Mouse (Mus musculus) hindbrain, embryonic 12.5 days (tissue): ENCODE measurements at regions not wholly inside any gene's neighbourhood (a gene's known extent, or its start where the extent isn't known, plus 50 kb on each side); places are given as distances from the start of the nearest gene placed in this dataset.

Experiments
- ATAC-seq: fragments of 200-750 bp; cut with Nextera tagmentation; 2 replicates; pipeline ENCODE4 v1.8.0; 2017; ENCODE audit warnings: moderate TSS enrichment; ENCODE audit not compliant: low FRiP score
- H3K27ac ChIP-seq: fragments of 300-500 bp; sonication (generic); 2 replicates; pipeline ENCODE4 v1.5.1; 2016; ENCODE audit warnings: mild to moderate bottlenecking
- H3K27me3 ChIP-seq: fragments of 300-500 bp; sonication (generic); 2 replicates; pipeline ENCODE4 v1.6.1; 2016; ENCODE audit warnings: mild to moderate bottlenecking
- H3K36me3 ChIP-seq: fragments of 300-500 bp; sonication (generic); 2 replicates; pipeline ENCODE4 v1.6.1; 2016; ENCODE audit warnings: mild to moderate bottlenecking
- H3K4me1 ChIP-seq: fragments of 300-500 bp; sonication (generic); 2 replicates; pipeline ENCODE4 v1.6.1; 2016
- H3K4me2 ChIP-seq: fragments of 300-500 bp; sonication (generic); replicated peaks from 2 replicates; pipeline ENCODE4 v1.6.1; 2016; ENCODE audit warnings: mild to moderate bottlenecking
- H3K4me3 ChIP-seq: fragments of 300-500 bp; sonication (generic); 2 replicates; pipeline ENCODE4 v1.5.1; 2016; ENCODE audit warnings: mild to moderate bottlenecking
- H3K9ac ChIP-seq: fragments of 300-500 bp; sonication (generic); 2 replicates; pipeline ENCODE4 v1.6.1; 2016; ENCODE audit warnings: mild to moderate bottlenecking, moderate library complexity
- H3K9me3 ChIP-seq: fragments of 300-500 bp; sonication (generic); replicated peaks from 2 replicates; pipeline ENCODE4 v1.6.1; 2016; ENCODE audit warnings: mild to moderate bottlenecking
- WGBS: fragments of 180-500 bp; shearing (Covaris S2); methylation state at CpG from one replicate; pipeline ENCODE4 v1.1.7; 2016; 5-methylcytosine and 5-hydroxymethylcytosine counted together

DNA sequence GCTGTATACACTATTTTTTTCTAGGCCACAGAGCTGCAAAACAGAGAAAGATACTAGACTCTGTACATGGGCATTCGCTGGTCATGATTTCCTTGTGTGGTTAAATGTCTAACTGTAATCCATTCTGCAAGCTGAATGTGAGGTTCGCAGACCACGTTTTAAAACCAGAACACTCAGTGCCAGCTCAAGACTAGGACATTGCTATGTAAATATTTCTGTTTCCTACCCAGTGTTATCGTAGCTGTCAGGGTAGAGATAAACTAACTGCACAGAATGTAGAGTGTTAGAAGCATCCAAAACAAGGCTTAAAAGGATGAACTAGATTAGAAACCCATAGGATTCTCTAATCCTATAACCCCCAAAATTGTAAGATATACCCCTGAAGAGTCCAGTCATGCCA, 494.1 kb upstream of the Map3k7 start:
- Histone ChIP-seq H3K4me2 (no peak overlapping the region), H3K9ac (no peak overlapping the region), H3K36me3 (no peaks in the 10 kb centered on the region), H3K4me1 (no peaks in the 10 kb centered on the region), H3K9me3 (no peaks in the 10 kb centered on the region), H3K4me3 (no peak overlapping the region), H3K27ac (no peak overlapping the region), H3K27me3 (no peaks in the 10 kb centered on the region)
- no peak for ATAC-seq
- WGBS = 72% methylated on average over 4 of the region's 4 CpGs

DNA sequence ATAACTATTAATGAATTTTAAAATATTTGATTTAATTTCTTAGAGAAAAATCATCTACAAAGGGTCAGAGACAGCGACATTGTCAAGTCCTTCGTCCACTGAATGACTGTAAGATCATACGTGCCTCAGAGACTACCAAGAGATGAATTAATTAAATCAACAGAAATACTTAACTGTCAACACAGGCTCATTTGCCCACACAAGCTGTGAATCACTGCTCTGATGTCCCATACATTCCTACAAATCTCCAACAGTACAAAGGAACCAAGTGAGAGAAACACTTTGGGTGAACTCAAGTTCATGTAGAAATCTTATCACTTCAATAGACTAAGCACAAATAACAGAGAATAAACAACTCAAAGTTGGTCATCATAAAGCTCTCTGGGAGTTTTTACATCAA, 471.4 kb upstream of the Map3k7 start:
- no peak overlapping the region for H3K4me2 ChIP-seq
- H3K36me3 ChIP-seq = no peaks in the 10 kb centered on the region
- no peak for ATAC-seq
- no peaks in the 10 kb centered on the region for H3K9me3 ChIP-seq
- no peak overlapping the region for H3K9ac ChIP-seq
- H3K4me1 ChIP-seq = no peaks in the 10 kb centered on the region
- H3K27ac ChIP-seq = no peak overlapping the region
- H3K27me3 ChIP-seq = no peaks in the 10 kb centered on the region
- 68% methylated on average over 3 of the region's 3 CpGs for WGBS
- no peak overlapping the region for H3K4me3 ChIP-seq

DNA sequence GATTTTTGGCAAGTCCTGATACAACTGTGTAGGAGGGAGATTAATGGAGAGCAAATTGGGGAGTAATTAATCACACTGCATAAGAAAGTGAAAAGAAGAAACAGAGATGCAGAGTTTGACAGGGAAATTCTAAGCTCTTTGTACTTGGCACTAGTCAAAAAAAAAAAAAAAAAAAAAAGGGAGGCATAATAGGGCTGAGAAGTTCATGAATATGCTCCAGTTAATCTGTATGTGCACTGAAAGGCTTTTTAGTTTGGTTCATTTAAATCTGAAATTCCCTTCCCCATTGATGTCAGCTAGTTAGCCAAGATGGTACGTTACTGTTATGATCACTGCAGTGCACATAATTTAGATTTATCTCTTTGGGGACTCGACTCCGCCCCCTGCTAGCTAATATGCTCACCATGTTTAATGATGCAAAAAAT, 470.8 kb upstream of the Map3k7 start:
- H3K4me3 ChIP-seq = no peak overlapping the region
- H3K9ac ChIP-seq = no peak overlapping the region
- H3K27ac ChIP-seq = no peak overlapping the region
- no peaks in the 10 kb centered on the region for H3K27me3 ChIP-seq
- peak; percentile 73 for ATAC-seq
- no peaks in the 10 kb centered on the region for H3K4me1 ChIP-seq
- H3K9me3 ChIP-seq = no peaks in the 10 kb centered on the region
- no peaks in the 10 kb centered on the region for H3K36me3 ChIP-seq
- WGBS = 51% methylated on average over 3 of the region's 3 CpGs
- no peak overlapping the region for H3K4me2 ChIP-seq

DNA sequence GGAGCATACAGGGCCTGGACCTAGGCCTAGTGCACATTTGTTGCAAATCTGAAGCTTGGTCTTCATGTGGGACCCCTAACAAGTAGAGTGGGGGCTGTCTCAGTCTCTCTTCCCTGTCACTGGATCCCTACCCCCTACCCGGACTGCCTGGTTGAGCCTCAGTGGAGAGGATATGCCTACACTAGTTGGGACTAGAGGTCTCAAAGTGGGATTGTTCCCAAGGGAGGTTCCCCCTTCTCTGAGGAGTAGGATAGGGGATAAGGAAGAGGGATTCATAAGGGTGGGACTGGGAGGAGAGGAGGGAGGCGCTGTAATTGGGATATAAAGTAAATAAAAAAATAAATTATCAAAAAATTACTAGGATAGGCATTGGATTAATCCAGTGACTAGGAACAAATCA, 464.0 kb upstream of the Map3k7 start:
- ATAC-seq = 0 out of 2 replicates have a peak, but pooled peaks have one; percentile 58
- Histone ChIP-seq H3K36me3 (no peaks in the 10 kb centered on the region), H3K27me3 (no peaks in the 10 kb centered on the region), H3K4me3 (no peak overlapping the region), H3K4me1 (no peaks in the 10 kb centered on the region), H3K4me2 (no peak overlapping the region), H3K27ac (no peak overlapping the region), H3K9ac (no peak overlapping the region), H3K9me3 (no peaks in the 10 kb centered on the region)
- 90% methylated on average over 2 of the region's 2 CpGs for WGBS

DNA sequence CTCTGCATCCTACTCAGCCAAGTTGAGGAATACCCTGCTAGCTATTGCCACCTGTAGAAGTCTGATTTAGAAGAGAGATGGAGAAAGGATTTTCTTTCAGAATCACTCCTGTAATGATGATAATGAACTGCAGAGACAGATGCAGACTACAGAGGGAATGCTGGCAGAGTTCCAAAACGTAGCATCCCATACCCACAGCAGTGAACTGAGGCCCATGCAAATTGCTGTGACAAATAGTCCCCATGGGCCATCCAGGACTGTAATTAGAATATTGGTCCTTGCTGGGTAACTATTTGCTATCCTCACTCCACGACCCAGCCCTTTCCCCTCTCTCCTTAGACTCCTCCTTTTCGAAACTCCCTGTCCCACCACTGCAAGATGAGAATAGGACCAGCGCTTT, 463.5 kb upstream of the Map3k7 start:
- peak; percentile 83 for ATAC-seq
- Histone ChIP-seq H3K36me3 (no peaks in the 10 kb centered on the region), H3K4me3 (no peak overlapping the region), H3K27me3 (no peaks in the 10 kb centered on the region), H3K9me3 (no peaks in the 10 kb centered on the region), H3K9ac (no peak overlapping the region), H3K27ac (no peak overlapping the region), H3K4me1 (no peaks in the 10 kb centered on the region), H3K4me2 (no peak overlapping the region)
- 63% methylated on average over 4 of the region's 4 CpGs for WGBS

DNA sequence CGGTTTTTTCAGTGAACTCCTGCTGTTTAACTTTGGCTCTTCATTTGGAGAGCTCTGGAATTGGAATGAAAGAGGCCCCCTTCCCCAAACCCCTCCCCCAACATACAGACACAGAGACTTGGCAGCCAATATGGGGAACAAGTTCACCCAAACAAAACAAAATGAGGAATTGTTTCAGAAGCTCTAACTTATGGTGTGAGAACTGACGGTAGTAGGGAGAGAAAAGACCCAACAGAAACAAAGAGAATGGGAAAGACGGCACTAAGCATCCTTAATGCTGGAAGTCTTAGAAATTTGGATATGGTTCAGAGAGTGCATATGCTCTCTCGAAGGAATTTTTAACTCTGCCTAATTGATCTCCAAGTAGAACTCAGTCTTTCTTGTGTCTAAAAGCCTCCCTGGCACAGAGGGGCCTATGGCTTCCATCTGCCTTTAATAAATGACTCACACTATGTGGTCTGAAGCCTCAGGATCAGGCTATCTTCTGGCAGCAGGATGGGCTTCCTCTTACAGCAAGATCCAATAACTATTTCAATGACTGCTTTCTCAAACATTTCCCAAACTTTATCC, 438.2 kb upstream of the Map3k7 start:
- ATAC-seq = no peak

DNA sequence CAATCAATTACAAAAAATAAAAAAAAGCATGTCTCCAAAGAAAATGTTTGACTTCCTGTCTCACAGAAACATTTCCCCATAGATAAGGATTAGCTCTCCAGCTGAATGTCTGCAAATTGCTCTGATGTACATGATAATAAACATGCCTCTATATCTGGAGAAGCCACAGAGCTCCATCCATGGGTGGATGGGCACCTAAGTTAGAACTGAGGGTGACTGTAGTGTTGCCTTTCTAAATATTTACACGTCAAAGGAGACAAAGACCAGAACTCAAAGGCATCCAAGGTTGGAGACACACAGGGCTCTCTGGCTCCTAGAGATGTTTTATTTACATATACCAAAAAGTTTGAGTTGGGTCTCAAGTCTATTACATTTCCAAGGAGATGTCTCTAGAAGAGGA, 427.1 kb upstream of the Map3k7 start:
- no peak for ATAC-seq
- no peaks in the 10 kb centered on the region for H3K27me3 ChIP-seq
- H3K36me3 ChIP-seq = no peaks in the 10 kb centered on the region
- H3K9me3 ChIP-seq = no peaks in the 10 kb centered on the region
- H3K4me3 ChIP-seq = no peak overlapping the region
- 75% methylated on average over 1 of the region's 1 CpGs for WGBS
- no peak overlapping the region for H3K4me2 ChIP-seq
- no peak overlapping the region for H3K9ac ChIP-seq
- H3K27ac ChIP-seq = no peak overlapping the region
- no peaks in the 10 kb centered on the region for H3K4me1 ChIP-seq

More for the DNA sequence above, 438.2 kb upstream of the Map3k7 start:
- 58% methylated on average over 4 of the region's 4 CpGs for WGBS
- no peak overlapping the region for H3K4me3 ChIP-seq
- H3K4me2 ChIP-seq = no peak overlapping the region
- H3K27ac ChIP-seq = no peak overlapping the region
- H3K9me3 ChIP-seq = no peaks in the 10 kb centered on the region
- no peaks in the 10 kb centered on the region for H3K36me3 ChIP-seq
- H3K9ac ChIP-seq = no peak overlapping the region
- no peaks in the 10 kb centered on the region for H3K27me3 ChIP-seq
- no peaks in the 10 kb centered on the region for H3K4me1 ChIP-seq

DNA sequence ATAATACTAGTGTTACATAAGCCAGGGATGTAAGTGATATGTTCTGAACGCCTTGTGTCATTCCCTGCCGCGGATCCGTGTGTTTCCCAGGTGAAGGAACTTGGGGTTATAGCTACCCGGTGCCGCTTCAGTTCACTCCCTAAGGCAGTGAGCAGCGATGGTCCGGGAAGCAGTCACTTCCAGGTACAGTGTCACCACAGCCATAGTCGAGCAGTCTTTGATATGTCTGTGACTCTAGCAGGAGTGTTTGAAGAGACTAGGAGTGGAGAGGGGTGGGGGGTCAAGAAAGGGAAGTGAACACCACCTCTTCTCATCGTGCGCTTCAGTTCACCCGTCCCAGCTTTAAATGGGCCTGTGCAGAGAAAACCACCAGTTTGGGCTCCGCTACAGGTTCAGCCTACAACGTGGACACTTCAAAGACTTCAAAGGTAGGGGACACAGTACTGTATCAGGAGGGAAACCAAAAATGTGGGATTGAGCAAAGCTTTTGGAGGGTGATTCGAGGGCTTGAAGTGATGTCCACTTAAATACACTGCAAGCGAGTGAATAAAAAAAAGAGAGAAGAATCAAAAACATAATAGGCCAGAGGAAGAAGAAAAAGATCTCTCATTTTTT, 410.0 kb upstream of the Map3k7 start:
- Histone ChIP-seq H3K36me3 (no peaks in the 10 kb centered on the region), H3K9ac (no peak overlapping the region), H3K4me1 (no peaks in the 10 kb centered on the region), H3K27ac (no peak overlapping the region), H3K4me2 (no peak overlapping the region), H3K4me3 (no peak overlapping the region), H3K27me3 (no peaks in the 10 kb centered on the region), H3K9me3 (no peaks in the 10 kb centered on the region)
- no peak for ATAC-seq
- 91% methylated on average over 16 of the region's 16 CpGs for WGBS

DNA sequence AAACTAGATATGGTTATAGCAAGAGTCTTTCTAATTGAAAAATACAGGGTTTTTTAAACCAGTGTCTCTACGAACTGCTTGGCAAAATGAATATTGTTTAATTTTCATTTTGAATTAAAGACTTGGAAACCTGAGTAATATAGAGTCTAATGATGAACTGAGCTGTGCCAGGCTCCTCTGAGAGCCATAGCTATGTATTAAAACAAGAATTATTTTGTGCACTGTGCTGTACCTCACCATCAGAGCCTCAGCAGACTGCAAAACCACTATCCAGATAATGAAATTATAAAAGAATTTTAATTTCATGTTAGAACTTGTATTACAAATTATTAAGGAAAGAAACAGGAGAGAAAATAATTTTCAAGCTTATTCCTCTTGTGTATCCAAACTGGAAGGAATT, 408.8 kb upstream of the Map3k7 start:
- Histone ChIP-seq H3K9ac (no peak overlapping the region), H3K36me3 (no peaks in the 10 kb centered on the region), H3K4me2 (no peak overlapping the region), H3K4me1 (no peaks in the 10 kb centered on the region), H3K27ac (no peak overlapping the region), H3K27me3 (no peaks in the 10 kb centered on the region), H3K9me3 (no peaks in the 10 kb centered on the region), H3K4me3 (no peak overlapping the region)
- no peak for ATAC-seq
- 91% methylated on average over 1 of the region's 1 CpGs for WGBS

DNA sequence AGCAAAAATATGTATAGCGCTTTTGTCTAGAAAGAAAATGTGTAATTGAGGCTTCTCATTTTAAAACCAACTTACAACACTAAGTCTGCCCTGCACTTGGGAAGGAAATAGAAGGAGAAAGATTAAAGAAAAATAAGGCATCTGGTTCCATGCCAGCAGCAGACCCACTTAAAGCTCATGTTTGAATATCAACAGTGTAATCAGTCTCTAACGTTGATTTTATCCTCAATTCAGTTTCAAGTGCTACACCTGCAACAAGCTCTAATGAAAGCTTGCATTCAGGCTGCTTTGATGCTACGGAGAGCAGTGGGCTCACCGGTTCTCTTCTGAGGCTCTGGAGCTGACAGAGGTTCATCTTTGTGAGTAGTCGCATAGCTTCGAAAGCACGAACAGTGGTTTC, 406.6 kb upstream of the Map3k7 start:
- no peak overlapping the region for H3K4me2 ChIP-seq
- 90% methylated on average over 7 of the region's 7 CpGs for WGBS
- H3K4me1 ChIP-seq = no peaks in the 10 kb centered on the region
- H3K9me3 ChIP-seq = no peaks in the 10 kb centered on the region
- H3K4me3 ChIP-seq = no peak overlapping the region
- H3K27ac ChIP-seq = no peak overlapping the region
- no peaks in the 10 kb centered on the region for H3K36me3 ChIP-seq
- H3K27me3 ChIP-seq = no peaks in the 10 kb centered on the region
- ATAC-seq = no peak
- no peak overlapping the region for H3K9ac ChIP-seq

DNA sequence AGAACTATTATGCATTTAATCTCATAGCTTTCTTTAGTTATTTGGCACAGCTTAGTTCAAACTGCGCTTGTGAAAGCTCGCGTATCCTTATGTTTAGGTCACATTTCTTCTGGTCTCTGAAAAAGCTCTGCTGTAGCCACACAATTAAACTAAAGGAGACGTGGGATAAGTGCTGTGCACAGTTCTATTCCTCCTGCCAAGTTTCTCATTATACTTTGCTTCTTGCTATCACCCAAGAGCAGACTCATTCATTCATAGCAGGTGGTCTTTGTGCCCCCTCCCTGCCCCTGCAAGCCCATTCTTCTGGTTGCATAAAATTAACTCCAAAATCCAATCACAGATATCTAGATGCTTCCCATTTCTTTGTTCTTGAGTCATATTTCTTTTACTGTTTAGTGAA, 403.6 kb upstream of the Map3k7 start:
- no peak overlapping the region for H3K27ac ChIP-seq
- H3K27me3 ChIP-seq = no peaks in the 10 kb centered on the region
- no peak for ATAC-seq
- H3K9ac ChIP-seq = no peak overlapping the region
- H3K4me3 ChIP-seq = no peak overlapping the region
- no peaks in the 10 kb centered on the region for H3K36me3 ChIP-seq
- no peak overlapping the region for H3K4me2 ChIP-seq
- H3K9me3 ChIP-seq = no peaks in the 10 kb centered on the region
- 73% methylated on average over 4 of the region's 4 CpGs for WGBS
- no peaks in the 10 kb centered on the region for H3K4me1 ChIP-seq

DNA sequence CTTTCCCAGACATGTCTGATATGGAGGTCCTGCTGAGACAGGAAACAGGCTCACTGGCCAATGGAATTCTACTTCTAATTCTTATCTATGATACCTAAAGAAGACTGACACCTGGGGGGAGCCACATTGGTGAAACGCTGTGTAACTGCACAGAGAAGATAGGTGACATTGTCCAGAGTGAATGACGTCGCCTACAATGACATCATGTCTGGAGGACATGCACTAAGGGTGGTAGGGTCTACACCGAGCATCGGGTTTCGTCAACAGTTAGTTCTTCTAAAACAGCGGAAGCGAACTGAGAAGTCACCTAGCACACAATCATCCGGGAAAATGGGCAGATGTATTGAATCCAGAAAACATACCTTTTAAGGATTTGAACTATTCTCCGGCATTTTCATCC, 402.7 kb upstream of the Map3k7 start:
- Histone ChIP-seq H3K9ac (no peak overlapping the region), H3K36me3 (no peaks in the 10 kb centered on the region), H3K9me3 (no peaks in the 10 kb centered on the region), H3K4me2 (no peak overlapping the region), H3K4me3 (no peak overlapping the region), H3K27ac (no peak overlapping the region), H3K4me1 (no peaks in the 10 kb centered on the region; the same call in 1 of the 2 replicates), H3K27me3 (no peaks in the 10 kb centered on the region)
- 90% methylated on average over 10 of the region's 10 CpGs for WGBS
- no peak for ATAC-seq

DNA sequence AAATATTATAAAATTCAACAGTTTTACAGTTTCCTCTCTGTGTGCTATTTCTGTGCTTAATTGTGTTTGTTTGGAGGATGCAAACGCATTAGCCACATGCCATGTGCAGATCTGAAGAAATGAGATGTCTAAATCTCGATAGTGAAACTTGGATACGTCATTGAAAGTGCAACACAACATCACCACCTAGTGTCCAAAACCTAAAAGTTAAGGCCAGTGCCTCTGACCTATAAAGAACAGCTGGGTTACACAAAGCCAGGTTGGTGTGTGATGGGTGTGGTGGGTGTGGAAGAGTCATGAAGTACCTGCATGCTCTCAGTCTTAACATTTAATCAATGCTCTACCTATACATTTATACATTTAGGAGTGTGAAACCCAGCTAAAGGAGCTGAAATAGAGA, 402.1 kb upstream of the Map3k7 start:
- H3K4me2 ChIP-seq = no peak overlapping the region
- ATAC-seq = no peak
- H3K27me3 ChIP-seq = no peaks in the 10 kb centered on the region
- H3K27ac ChIP-seq = no peak overlapping the region
- no peaks in the 10 kb centered on the region for H3K9me3 ChIP-seq
- 32% methylated on average over 3 of the region's 3 CpGs for WGBS
- no peaks in the 10 kb centered on the region for H3K36me3 ChIP-seq
- H3K4me1 ChIP-seq = no peaks in the 10 kb centered on the region; the same call in 1 of the 2 replicates
- no peak overlapping the region for H3K4me3 ChIP-seq
- no peak overlapping the region for H3K9ac ChIP-seq
